Mouse (Mus musculus): ENCODE measurements at regions not wholly inside any gene's neighbourhood (a gene's known extent, or its start where the extent isn't known, plus 50 kb on each side); places are given as distances from the start of the nearest gene placed in this dataset.

- WGBS (ENCODE audit: insufficient replicate concordance) = 46% methylated on average over 4 of the region's 4 CpGs
- Histone ChIP-seq H3K4me3 (no peak overlapping the region), H3K36me3 (no peaks in the 10 kb centered on the region), H3K9ac (no peak overlapping the region), H3K27me3 (replicated peaks) (no peaks in the 10 kb centered on the region), H3K4me2 (no peak overlapping the region), H3K9me3 (replicated peaks) (no peaks in the 10 kb centered on the region), H3K27ac (peak overlapping the region; percentile 7; the same call in 1 of the 2 replicates), H3K4me1 (peaks cover 7% of the 10 kb centered on the region; the same call in 1 of the 2 replicates)
- ATAC-seq = no peak
These were observed 136.8 kb upstream of the Mocs2 start for GRCm38 (mm10) chr13:114681196-114681595.

- no peak for ATAC-seq
- WGBS (ENCODE audit: insufficient replicate concordance) = 27% methylated on average over 4 of the region's 4 CpGs
These were observed 136.1 kb upstream of the Mocs2 start for GRCm38 (mm10) chr13:114681887-114682286.

DNA sequence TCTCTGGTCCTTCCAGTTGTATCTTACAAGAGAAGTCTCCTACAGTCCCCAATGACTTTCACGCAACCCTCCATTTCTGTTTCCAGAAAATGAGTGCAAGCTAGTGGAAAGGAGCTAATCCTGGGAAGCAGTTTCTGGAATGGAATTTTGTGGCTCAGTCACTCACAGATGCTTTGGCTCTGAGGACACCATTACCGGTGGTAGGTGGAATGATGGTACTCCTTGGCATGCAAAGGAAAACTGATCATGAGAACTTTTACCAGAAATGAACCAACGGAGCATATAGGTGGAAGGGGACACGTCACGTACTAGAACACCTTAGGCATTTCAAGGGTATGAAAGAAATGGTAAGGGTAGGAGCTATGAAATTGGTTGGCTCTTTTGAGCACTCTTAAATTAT lies 135.1 kb upstream of the Mocs2 start:
- H3K4me2 ChIP-seq = no peak overlapping the region
- 87% methylated on average over 5 of the region's 5 CpGs for WGBS (ENCODE audit: insufficient replicate concordance)
- no peak overlapping the region for H3K9ac ChIP-seq
- no peaks in the 10 kb centered on the region for H3K27me3 ChIP-seq (replicated peaks)
- no peaks in the 10 kb centered on the region for H3K9me3 ChIP-seq (replicated peaks)
- no peaks in the 10 kb centered on the region for H3K36me3 ChIP-seq
- ATAC-seq = no peak
- no peak overlapping the region for H3K27ac ChIP-seq
- peaks cover 7% of the 10 kb centered on the region; the same call in 1 of the 2 replicates for H3K4me1 ChIP-seq
- H3K4me3 ChIP-seq = no peak overlapping the region

More at GRCm38 (mm10) chr13:114681887-114682286, 136.1 kb upstream of the Mocs2 start:
- Histone ChIP-seq H3K27me3 (replicated peaks) (no peaks in the 10 kb centered on the region), H3K27ac (no peak overlapping the region), H3K4me1 (peaks cover 7% of the 10 kb centered on the region; the same call in 1 of the 2 replicates), H3K4me2 (no peak overlapping the region), H3K36me3 (no peaks in the 10 kb centered on the region), H3K9ac (no peak overlapping the region), H3K9me3 (replicated peaks) (no peaks in the 10 kb centered on the region), H3K4me3 (no peak overlapping the region)

- 30% methylated on average over 1 of the region's 1 CpGs for WGBS (ENCODE audit: insufficient replicate concordance)
- H3K36me3 ChIP-seq = no peaks in the 10 kb centered on the region
- H3K27ac ChIP-seq = no peak overlapping the region
- ATAC-seq = no peak
- no peaks in the 10 kb centered on the region for H3K9me3 ChIP-seq (replicated peaks)
- H3K27me3 ChIP-seq (replicated peaks) = no peaks in the 10 kb centered on the region
- H3K4me3 ChIP-seq = no peak overlapping the region
- H3K9ac ChIP-seq = no peak overlapping the region
- no peak overlapping the region for H3K4me2 ChIP-seq
- H3K4me1 ChIP-seq = peaks cover 7% of the 10 kb centered on the region; the same call in 1 of the 2 replicates
These were observed 133.7 kb upstream of the Mocs2 start for GRCm38 (mm10) chr13:114684298-114684697.

DNA sequence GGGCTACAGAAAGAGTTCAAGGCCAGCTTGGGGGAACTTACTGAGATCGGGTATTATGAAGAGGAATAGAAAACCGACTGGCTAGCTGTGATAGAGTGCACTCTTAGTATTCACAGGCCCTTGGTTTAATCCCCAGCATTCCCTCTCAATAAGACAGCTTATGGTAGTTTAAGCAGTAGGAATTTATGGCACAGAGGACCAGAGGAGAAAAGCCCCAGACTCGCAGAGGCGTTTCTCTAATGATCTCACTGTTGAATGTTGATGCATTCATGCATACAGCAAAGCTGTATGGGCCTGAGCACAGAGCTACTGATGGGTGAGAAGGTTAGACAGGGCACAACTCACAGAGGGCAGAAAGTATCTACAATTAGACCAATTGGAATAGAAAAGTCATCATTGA lies 132.7 kb upstream of the Mocs2 start:
- WGBS (ENCODE audit: insufficient replicate concordance) = 48% methylated on average over 4 of the region's 4 CpGs
- H3K27me3 ChIP-seq (replicated peaks) = no peaks in the 10 kb centered on the region
- no peak for ATAC-seq
- H3K9me3 ChIP-seq (replicated peaks) = no peaks in the 10 kb centered on the region
- 0 out of 2 replicates have a peak, but pooled peaks cover 3% of the 10 kb centered on the region for H3K4me1 ChIP-seq
- H3K4me3 ChIP-seq = no peak overlapping the region
- H3K9ac ChIP-seq = no peak overlapping the region
- H3K36me3 ChIP-seq = no peaks in the 10 kb centered on the region
- no peak overlapping the region for H3K27ac ChIP-seq
- H3K4me2 ChIP-seq = no peak overlapping the region

- H3K36me3 ChIP-seq = no peaks in the 10 kb centered on the region
- no peak overlapping the region for H3K27ac ChIP-seq
- H3K27me3 ChIP-seq (replicated peaks) = no peaks in the 10 kb centered on the region
- no peak overlapping the region for H3K4me2 ChIP-seq
- ATAC-seq = no peak
- H3K4me1 ChIP-seq = no peaks in the 10 kb centered on the region
- no peak overlapping the region for H3K4me3 ChIP-seq
- WGBS (ENCODE audit: insufficient replicate concordance) = 51% methylated on average over 2 of the region's 2 CpGs
- no peaks in the 10 kb centered on the region for H3K9me3 ChIP-seq (replicated peaks)
- no peak overlapping the region for H3K9ac ChIP-seq
These were observed 105.4 kb upstream of the Mocs2 start for GRCm38 (mm10) chr13:114712601-114713000.

- Histone ChIP-seq H3K9me3 (replicated peaks) (no peaks in the 10 kb centered on the region), H3K4me3 (no peak overlapping the region), H3K4me2 (no peak overlapping the region), H3K9ac (no peak overlapping the region), H3K4me1 (no peaks in the 10 kb centered on the region), H3K27ac (no peak overlapping the region), H3K27me3 (replicated peaks) (no peaks in the 10 kb centered on the region), H3K36me3 (no peaks in the 10 kb centered on the region)
- WGBS (ENCODE audit: insufficient replicate concordance) = 60% methylated on average over 4 of the region's 4 CpGs
- ATAC-seq = no peak
These were observed 98.3 kb upstream of the Mocs2 start for GRCm38 (mm10) chr13:114719771-114720170.

GRCm38 (mm10) chr13:114726828-114727227 lies 91.2 kb upstream of the Mocs2 start:
- H3K36me3 ChIP-seq = no peaks in the 10 kb centered on the region
- H3K9ac ChIP-seq = no peak overlapping the region
- H3K4me2 ChIP-seq = no peak overlapping the region
- H3K4me3 ChIP-seq = no peak overlapping the region
- ATAC-seq = no peak
- H3K27ac ChIP-seq = no peak overlapping the region
- WGBS (ENCODE audit: insufficient replicate concordance) = 56% methylated on average over 4 of the region's 4 CpGs
- H3K9me3 ChIP-seq (replicated peaks) = no peaks in the 10 kb centered on the region
- no peaks in the 10 kb centered on the region for H3K4me1 ChIP-seq
- H3K27me3 ChIP-seq (replicated peaks) = no peaks in the 10 kb centered on the region

GRCm38 (mm10) chr13:114735066-114735465 lies 83.0 kb upstream of the Mocs2 start:
- 54% methylated on average over 7 of the region's 7 CpGs for WGBS (ENCODE audit: insufficient replicate concordance)
- no peak overlapping the region for H3K4me2 ChIP-seq
- H3K9ac ChIP-seq = no peak overlapping the region
- no peaks in the 10 kb centered on the region for H3K9me3 ChIP-seq (replicated peaks)
- no peak overlapping the region for H3K4me3 ChIP-seq
- H3K4me1 ChIP-seq = no peaks in the 10 kb centered on the region
- H3K27ac ChIP-seq = no peak overlapping the region
- H3K36me3 ChIP-seq = no peaks in the 10 kb centered on the region
- H3K27me3 ChIP-seq (replicated peaks) = no peaks in the 10 kb centered on the region
- ATAC-seq = no peak

GRCm38 (mm10) chr13:114736066-114736465 lies 82.0 kb upstream of the Mocs2 start:
- no peak overlapping the region for H3K4me2 ChIP-seq
- H3K27me3 ChIP-seq (replicated peaks) = no peaks in the 10 kb centered on the region
- H3K36me3 ChIP-seq = no peaks in the 10 kb centered on the region
- no peak for ATAC-seq
- H3K9me3 ChIP-seq (replicated peaks) = no peaks in the 10 kb centered on the region
- no peaks in the 10 kb centered on the region for H3K4me1 ChIP-seq
- no peak overlapping the region for H3K27ac ChIP-seq
- no peak overlapping the region for H3K9ac ChIP-seq
- WGBS (ENCODE audit: insufficient replicate concordance) = 75% methylated on average over 4 of the region's 4 CpGs
- no peak overlapping the region for H3K4me3 ChIP-seq

DNA sequence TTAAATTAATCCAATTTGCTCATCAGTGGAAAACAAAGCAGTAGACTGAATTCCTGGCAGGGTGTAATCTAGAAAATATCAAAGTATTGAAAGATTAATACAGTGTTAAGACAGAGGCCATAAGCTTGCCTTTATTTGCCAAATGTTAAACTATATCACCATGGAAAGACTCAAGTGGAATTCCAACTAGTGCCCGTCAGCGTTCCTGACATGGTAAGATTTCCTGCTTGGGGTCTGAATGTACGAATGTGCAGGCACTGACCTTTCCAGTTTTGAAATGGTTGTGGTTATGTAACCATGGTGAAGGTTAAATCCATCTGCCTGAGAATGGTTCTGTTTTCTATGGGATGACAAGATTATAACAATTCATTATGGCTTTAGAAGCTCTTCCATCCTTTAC lies 75.5 kb upstream of the Mocs2 start:
- Histone ChIP-seq H3K27ac (no peak overlapping the region), H3K4me2 (no peak overlapping the region), H3K9me3 (replicated peaks) (no peaks in the 10 kb centered on the region), H3K4me3 (no peak overlapping the region), H3K9ac (no peak overlapping the region), H3K36me3 (no peaks in the 10 kb centered on the region), H3K27me3 (replicated peaks) (no peaks in the 10 kb centered on the region), H3K4me1 (no peaks in the 10 kb centered on the region)
- ATAC-seq = no peak
- WGBS (ENCODE audit: insufficient replicate concordance) = 68% methylated on average over 3 of the region's 3 CpGs

- Histone ChIP-seq H3K27ac (no peak overlapping the region), H3K9ac (no peak overlapping the region), H3K4me1 (no peaks in the 10 kb centered on the region), H3K36me3 (no peaks in the 10 kb centered on the region), H3K4me3 (no peak overlapping the region), H3K27me3 (replicated peaks) (no peaks in the 10 kb centered on the region), H3K9me3 (replicated peaks) (no peaks in the 10 kb centered on the region), H3K4me2 (no peak overlapping the region)
- WGBS (ENCODE audit: insufficient replicate concordance) = 72% methylated on average over 2 of the region's 2 CpGs
- no peak for ATAC-seq
These were observed 72.2 kb upstream of the Mocs2 start for GRCm38 (mm10) chr13:114745814-114746213.

DNA sequence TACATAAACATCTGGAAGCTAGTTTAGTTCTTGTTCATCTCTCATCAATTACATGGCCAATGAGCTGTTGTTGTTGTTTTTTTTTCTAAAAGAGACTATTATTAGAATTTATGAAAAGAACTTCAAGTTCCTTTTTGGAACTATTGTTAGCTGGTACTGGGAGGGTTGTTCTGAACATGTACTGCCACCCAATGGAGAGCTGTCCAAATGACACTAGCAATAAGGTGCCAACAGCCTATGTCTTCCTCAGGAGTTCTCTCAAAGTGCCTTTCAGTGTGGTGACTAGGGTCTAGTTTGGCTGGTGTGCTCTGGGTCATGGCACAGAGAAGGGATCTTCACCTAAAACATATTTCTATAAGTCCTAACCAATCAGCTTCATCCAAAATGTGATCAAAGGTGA lies 60.6 kb upstream of the Mocs2 start:
- H3K4me1 ChIP-seq = no peaks in the 10 kb centered on the region
- no peaks in the 10 kb centered on the region for H3K27me3 ChIP-seq (replicated peaks)
- ATAC-seq = no peak
- H3K27ac ChIP-seq = no peak overlapping the region
- H3K9me3 ChIP-seq (replicated peaks) = no peaks in the 10 kb centered on the region
- H3K36me3 ChIP-seq = no peaks in the 10 kb centered on the region
- H3K9ac ChIP-seq = no peak overlapping the region
- H3K4me3 ChIP-seq = no peak overlapping the region
- H3K4me2 ChIP-seq = no peak overlapping the region

Data from liver, embryonic 12.5 days (tissue).